Mouse (Mus musculus): Measurements from ENCODE around the gene Dnajb3.

DNA sequence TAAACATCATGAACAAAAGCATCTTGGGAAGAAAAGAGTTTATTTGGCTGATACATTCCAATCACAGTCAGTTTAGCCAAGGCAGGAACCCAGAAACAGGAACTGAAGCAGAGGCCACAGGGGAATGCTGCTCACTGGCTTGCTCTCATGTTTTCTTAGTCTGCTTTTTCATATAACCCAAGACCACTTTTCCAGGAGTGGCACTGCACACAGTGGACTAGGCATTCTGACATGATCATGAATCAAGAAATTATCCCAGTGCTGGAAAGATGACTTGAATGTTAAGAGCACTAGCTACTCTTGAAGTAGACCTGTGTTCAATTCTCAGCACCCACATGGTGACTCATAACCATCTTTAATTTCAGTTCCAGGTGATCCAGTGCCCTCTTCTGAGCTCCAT lies 20.2 kb upstream of the Dnajb3 start:
- TF ChIP-seq CTCF (IDR thresholded peaks at IDR 0.05; ENCODE audit: control insufficient read depth, insufficient read depth, low read length) (no peak), POLR2A (IDR thresholded peaks at IDR 0.05; ENCODE audit: borderline replicate concordance, control insufficient read depth, low read depth, low read length) (no peak)
